Mouse (Mus musculus): Measurements from ENCODE around the gene Tmem266. TPM values are rescaled to one million over a fixed set of nuclear protein-coding genes. Genes with fewer than 3 reads are reported as not detected.

The Tmem266 gene
- polyA plus RNA-seq, 1 experiment from 2014 or later, result 0.29 TPM

- H3K27me3 ChIP-seq, result peaks cover 5% of the 10 kb centered on the region; the same call in 1 of the 2 replicates
- peaks cover 40% of the 10 kb centered on the region for H3K4me1 ChIP-seq
- no peak overlapping the region for H3K4me3 ChIP-seq (replicated peaks)
- H3K9me3 ChIP-seq (replicated peaks), result no peaks in the 10 kb centered on the region
- ATAC-seq (replicated peaks; ENCODE audit: low FRiP score), result no peak
- no peak overlapping the region for H3K4me2 ChIP-seq
- H3K9ac ChIP-seq, result no peak overlapping the region
- no peaks in the 10 kb centered on the region for H3K36me3 ChIP-seq
- no peak overlapping the region for H3K27ac ChIP-seq
- 46% methylated on average over 4 of the region's 4 CpGs for WGBS
These were observed 82.1 kb downstream of the Tmem266 start for GRCm38 (mm10) chr9:55408851-55409250.

GRCm38 (mm10) chr9:55409833-55410232 lies 83.1 kb downstream of the Tmem266 start:
- no peak for ATAC-seq (replicated peaks; ENCODE audit: low FRiP score)
- no peak overlapping the region for H3K4me3 ChIP-seq (replicated peaks)
- H3K27ac ChIP-seq, result no peak overlapping the region
- H3K4me1 ChIP-seq, result peaks cover 40% of the 10 kb centered on the region
- H3K9ac ChIP-seq, result no peak overlapping the region
- no peaks in the 10 kb centered on the region for H3K36me3 ChIP-seq
- H3K9me3 ChIP-seq (replicated peaks), result no peaks in the 10 kb centered on the region
- peaks cover 5% of the 10 kb centered on the region; the same call in 1 of the 2 replicates for H3K27me3 ChIP-seq
- no peak overlapping the region for H3K4me2 ChIP-seq
- 66% methylated on average over 3 of the region's 3 CpGs for WGBS

GRCm38 (mm10) chr9:55410430-55410829 lies 83.7 kb downstream of the Tmem266 start:
- WGBS, result 39% methylated on average over 6 of the region's 6 CpGs
- Histone ChIP-seq H3K9me3 (replicated peaks) (no peaks in the 10 kb centered on the region), H3K4me1 (peaks cover 40% of the 10 kb centered on the region), H3K4me2 (no peak overlapping the region), H3K9ac (no peak overlapping the region), H3K27ac (no peak overlapping the region), H3K36me3 (no peaks in the 10 kb centered on the region), H3K4me3 (replicated peaks) (no peak overlapping the region), H3K27me3 (peaks cover 5% of the 10 kb centered on the region; the same call in 1 of the 2 replicates)
- no peak for ATAC-seq (replicated peaks; ENCODE audit: low FRiP score)

GRCm38 (mm10) chr9:55411154-55411553 lies 84.4 kb downstream of the Tmem266 start:
- Histone ChIP-seq H3K4me2 (no peak overlapping the region), H3K27ac (no peak overlapping the region), H3K4me3 (replicated peaks) (no peak overlapping the region), H3K9ac (no peak overlapping the region), H3K36me3 (no peaks in the 10 kb centered on the region), H3K4me1 (peaks cover 36% of the 10 kb centered on the region), H3K9me3 (replicated peaks) (no peaks in the 10 kb centered on the region), H3K27me3 (peaks cover 5% of the 10 kb centered on the region; the same call in 1 of the 2 replicates)
- no peak for ATAC-seq (replicated peaks; ENCODE audit: low FRiP score)
- 50% methylated on average over 6 of the region's 6 CpGs for WGBS

GRCm38 (mm10) chr9:55421786-55422185 lies 95.1 kb downstream of the Tmem266 start:
- Histone ChIP-seq H3K4me3 (replicated peaks) (no peak overlapping the region), H3K9me3 (replicated peaks) (no peaks in the 10 kb centered on the region), H3K27ac (no peak overlapping the region), H3K4me1 (no peaks in the 10 kb centered on the region), H3K4me2 (no peak overlapping the region), H3K9ac (no peak overlapping the region), H3K36me3 (no peaks in the 10 kb centered on the region), H3K27me3 (no peaks in the 10 kb centered on the region)
- WGBS, result 92% methylated on average over 3 of the region's 3 CpGs
- ATAC-seq (replicated peaks; ENCODE audit: low FRiP score), result no peak

GRCm38 (mm10) chr9:55423451-55424424 lies 97.0 kb downstream of the Tmem266 start:
- no peaks in the 10 kb centered on the region for H3K9me3 ChIP-seq (replicated peaks)
- no peak overlapping the region for H3K4me2 ChIP-seq
- H3K36me3 ChIP-seq, result no peaks in the 10 kb centered on the region
- H3K4me1 ChIP-seq, result no peaks in the 10 kb centered on the region
- ATAC-seq (replicated peaks; ENCODE audit: low FRiP score), result no peak
- WGBS, result 56% methylated on average over 14 of the region's 14 CpGs
- no peak overlapping the region for H3K9ac ChIP-seq
- no peak overlapping the region for H3K27ac ChIP-seq
- no peaks in the 10 kb centered on the region for H3K27me3 ChIP-seq
- H3K4me3 ChIP-seq (replicated peaks), result no peak overlapping the region

- Histone ChIP-seq H3K36me3 (no peaks in the 10 kb centered on the region), H3K27me3 (peaks cover 8% of the 10 kb centered on the region; the same call in 1 of the 2 replicates), H3K9ac (no peak overlapping the region), H3K27ac (no peak overlapping the region), H3K4me1 (peaks cover 8% of the 10 kb centered on the region), H3K4me3 (replicated peaks) (no peak overlapping the region), H3K4me2 (no peak overlapping the region), H3K9me3 (replicated peaks) (no peaks in the 10 kb centered on the region)
- 67% methylated on average over 7 of the region's 7 CpGs for WGBS
- ATAC-seq (replicated peaks; ENCODE audit: low FRiP score), result no peak
These were observed 98.6 kb downstream of the Tmem266 start for GRCm38 (mm10) chr9:55425271-55425810.

GRCm38 (mm10) chr9:55429242-55429975 lies 102.7 kb downstream of the Tmem266 start:
- Histone ChIP-seq H3K36me3 (no peaks in the 10 kb centered on the region), H3K9ac (no peak overlapping the region), H3K9me3 (replicated peaks) (no peaks in the 10 kb centered on the region), H3K27me3 (peaks cover 18% of the 10 kb centered on the region), H3K4me2 (peak overlapping the region; percentile 44), H3K4me3 (replicated peaks) (0 out of 2 replicates have a peak overlapping the region, but pooled peaks have one; percentile 1), H3K4me1 (peaks cover 12% of the 10 kb centered on the region), H3K27ac (no peak overlapping the region)
- 33% methylated on average over 12 of the region's 12 CpGs for WGBS
- peak; percentile 75 for ATAC-seq (replicated peaks; ENCODE audit: low FRiP score)

GRCm38 (mm10) chr9:55430133-55430532 lies 103.4 kb downstream of the Tmem266 start:
- Histone ChIP-seq H3K4me1 (peaks cover 12% of the 10 kb centered on the region), H3K36me3 (no peaks in the 10 kb centered on the region), H3K9ac (no peak overlapping the region), H3K9me3 (replicated peaks) (no peaks in the 10 kb centered on the region), H3K4me3 (replicated peaks) (0 out of 2 replicates have a peak overlapping the region, but pooled peaks have one; percentile 1), H3K27ac (no peak overlapping the region), H3K27me3 (peaks cover 18% of the 10 kb centered on the region), H3K4me2 (peak overlapping the region; percentile 44)
- 17% methylated on average over 20 of the region's 20 CpGs for WGBS
- no peak for ATAC-seq (replicated peaks; ENCODE audit: low FRiP score)

GRCm38 (mm10) chr9:55432306-55433289 lies 105.9 kb downstream of the Tmem266 start:
- 39% methylated on average over 14 of the region's 14 CpGs for WGBS

GRCm38 (mm10) chr9:55433875-55434274 lies 107.2 kb downstream of the Tmem266 start:
- H3K4me3 ChIP-seq (replicated peaks), result no peak overlapping the region
- H3K9ac ChIP-seq, result no peak overlapping the region
- H3K9me3 ChIP-seq (replicated peaks), result no peaks in the 10 kb centered on the region
- no peaks in the 10 kb centered on the region for H3K36me3 ChIP-seq
- no peak for ATAC-seq (replicated peaks; ENCODE audit: low FRiP score)
- WGBS, result 87% methylated on average over 5 of the region's 5 CpGs
- peaks cover 18% of the 10 kb centered on the region for H3K27me3 ChIP-seq
- H3K27ac ChIP-seq, result no peak overlapping the region
- H3K4me1 ChIP-seq, result peaks cover 12% of the 10 kb centered on the region
- no peak overlapping the region for H3K4me2 ChIP-seq

More at GRCm38 (mm10) chr9:55432306-55433289, 105.9 kb downstream of the Tmem266 start:
- H3K9me3 ChIP-seq (replicated peaks), result no peaks in the 10 kb centered on the region
- H3K4me1 ChIP-seq, result peaks cover 12% of the 10 kb centered on the region
- ATAC-seq (replicated peaks; ENCODE audit: low FRiP score), result no peak
- peaks cover 18% of the 10 kb centered on the region for H3K27me3 ChIP-seq
- no peak overlapping the region for H3K4me2 ChIP-seq
- no peak overlapping the region for H3K27ac ChIP-seq
- H3K36me3 ChIP-seq, result no peaks in the 10 kb centered on the region
- H3K4me3 ChIP-seq (replicated peaks), result no peak overlapping the region
- H3K9ac ChIP-seq, result no peak overlapping the region
